Mouse (Mus musculus) cerebellum, postnatal 14 days (tissue): ENCODE results near the gene Reck.

ENCODE experiments used
- DNase-seq, 2 experiments: peaks; one replicate each; pipeline ENCODE4 v3.0.0; 2021; ENCODE audit warnings: mixed read lengths in 2 of 2

The Reck gene

GRCm38 (mm10) chr4:43970393-43971330 is 95.3 kb downstream of the Reck start:
- DNase-seq = no peak

- no peak for DNase-seq
Observed at GRCm38 (mm10) chr4:43971541-43972136, 96.3 kb downstream of the Reck start.

DNA sequence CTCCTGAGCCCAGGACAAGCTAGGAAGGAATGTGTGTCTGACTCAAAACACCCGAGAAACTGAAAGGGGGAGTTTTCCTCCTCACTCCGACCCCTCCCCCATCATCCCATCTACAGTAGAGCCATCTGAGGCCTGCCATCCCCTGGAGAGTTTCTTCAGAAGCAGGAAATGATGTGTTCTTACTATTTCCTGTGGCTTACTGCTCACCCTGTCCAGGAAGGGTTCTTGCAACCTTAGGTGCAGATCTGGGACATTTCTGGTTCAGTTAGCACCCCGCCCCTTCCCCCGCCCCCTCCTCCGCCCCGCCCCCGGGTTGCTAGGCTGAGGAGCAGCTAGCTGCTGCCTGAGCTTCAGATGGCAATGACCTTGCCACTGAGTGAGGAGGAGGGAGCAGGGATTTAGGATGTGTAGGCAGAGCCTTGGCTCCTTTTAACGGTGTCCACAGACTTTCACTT is 96.8 kb downstream of the Reck start:
- DNase-seq = no peak

DNA sequence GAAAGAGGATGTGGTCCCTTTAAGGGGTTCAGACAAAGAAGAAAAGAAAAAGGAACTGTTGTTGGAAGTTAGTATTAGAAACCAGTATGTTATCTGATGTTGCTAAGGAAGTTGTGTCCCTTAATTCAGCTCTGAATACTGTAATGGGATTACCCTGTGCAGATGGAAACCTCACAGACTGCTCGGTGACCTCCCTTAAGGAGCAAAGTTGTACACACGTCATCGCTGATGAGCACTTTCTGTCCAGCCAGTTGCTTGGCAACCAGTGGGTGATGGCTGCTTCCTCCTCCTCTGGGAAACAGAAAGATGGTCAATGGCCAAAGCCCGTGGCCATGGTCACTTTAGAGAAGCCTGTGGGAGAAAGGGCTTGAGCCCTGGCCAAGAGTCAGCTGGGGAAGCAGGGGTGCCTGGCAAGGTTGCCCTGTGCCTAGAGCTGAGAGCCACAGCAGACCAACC is 98.2 kb downstream of the Reck start:
- DNase-seq = peak; percentile 44 to 50

- no peak for DNase-seq
Observed at GRCm38 (mm10) chr4:43974914-43975616, 99.7 kb downstream of the Reck start.

GRCm38 (mm10) chr4:43976223-43976740 is 101.0 kb downstream of the Reck start:
- DNase-seq = no peak

GRCm38 (mm10) chr4:43978521-43979443 is 103.5 kb downstream of the Reck start:
- peak in 1 of 2 experiments; percentile 26 for DNase-seq

- peak; percentile 97 to 98 for DNase-seq
Observed at GRCm38 (mm10) chr4:43979746-43980145, 104.4 kb downstream of the Reck start.

GRCm38 (mm10) chr4:43980236-43980635 is 104.9 kb downstream of the Reck start:
- no peak for DNase-seq

GRCm38 (mm10) chr4:43980846-43981245 is 105.5 kb downstream of the Reck start:
- no peak for DNase-seq

- DNase-seq = no peak
Observed at GRCm38 (mm10) chr4:43981251-43981650, 105.9 kb downstream of the Reck start.

DNA sequence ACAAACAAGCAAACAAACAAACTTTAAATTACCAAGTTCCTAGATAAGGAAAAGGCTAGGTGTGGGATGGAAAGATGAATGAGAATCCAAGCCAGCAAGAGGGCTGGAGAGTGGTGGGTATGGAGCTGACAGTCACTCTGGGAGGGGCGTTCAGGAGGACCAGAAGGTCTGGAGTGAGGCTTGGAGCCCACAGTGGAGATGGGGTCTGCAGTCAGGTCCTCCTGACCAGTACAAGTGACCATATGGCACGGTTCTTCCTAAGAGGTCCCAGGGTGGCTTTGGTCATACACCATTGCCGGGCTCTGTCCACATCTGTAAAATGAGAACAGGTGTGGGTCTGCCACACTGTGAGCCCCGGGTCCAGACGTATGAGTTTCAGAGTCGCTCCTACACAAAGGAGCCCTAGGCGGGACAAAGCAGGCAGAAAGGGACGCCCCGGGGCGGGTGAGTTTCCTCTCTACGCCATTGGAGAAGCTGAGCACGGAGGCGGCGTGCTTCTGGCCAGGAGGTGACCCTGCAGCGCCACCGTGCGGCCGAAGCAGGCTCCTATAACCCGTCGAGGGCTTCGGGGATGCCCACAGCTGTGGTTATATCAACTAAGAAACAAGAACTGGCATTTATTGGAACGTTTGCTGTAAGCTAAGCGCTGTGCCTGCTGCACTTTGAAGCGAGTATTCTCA is 106.9 kb downstream of the Reck start:
- peak; percentile 95 to 97 for DNase-seq

- DNase-seq = no peak
Observed at GRCm38 (mm10) chr4:43983181-43983580, 107.9 kb downstream of the Reck start, which contains the start of gene Ccin. Gene Ccin (plus strand): TSS chr4:43983483.

DNA sequence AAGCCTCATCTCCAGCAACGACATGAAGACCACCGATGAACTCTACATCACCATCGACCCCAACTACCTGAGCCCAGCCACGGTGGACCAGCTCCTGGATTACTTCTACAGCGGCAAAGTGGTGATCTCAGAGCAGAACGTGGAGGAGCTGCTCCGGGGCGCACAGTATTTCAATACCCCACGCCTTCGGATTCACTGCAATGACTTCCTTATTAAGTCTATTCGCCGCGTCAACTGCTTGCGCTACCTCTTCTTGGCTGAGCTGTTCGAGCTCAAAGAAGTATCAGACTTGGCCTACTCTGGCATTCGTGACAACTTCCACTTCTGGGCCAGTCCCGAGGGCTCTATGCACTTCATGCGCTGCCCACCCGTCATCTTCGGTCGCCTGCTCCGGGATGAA is 108.4 kb downstream of the Reck start:
- no peak for DNase-seq

DNA sequence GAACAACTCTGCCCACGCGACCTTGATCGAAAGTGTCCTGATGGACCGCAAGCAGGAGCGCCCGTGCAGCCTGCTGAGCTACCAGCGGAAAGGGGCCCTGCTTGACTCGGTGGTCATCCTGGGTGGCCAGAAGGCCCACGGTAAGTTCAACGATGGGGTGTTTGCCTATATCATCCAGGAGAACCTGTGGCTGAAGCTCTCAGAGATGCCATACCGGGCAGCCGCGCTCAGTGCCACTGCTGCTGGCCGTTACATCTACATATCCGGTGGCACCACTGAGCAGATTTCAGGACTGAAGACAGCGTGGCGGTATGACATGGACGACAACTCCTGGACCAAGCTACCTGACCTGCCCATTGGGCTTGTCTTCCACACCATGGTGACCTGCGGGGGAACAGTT is 109.0 kb downstream of the Reck start:
- DNase-seq = no peak

DNA sequence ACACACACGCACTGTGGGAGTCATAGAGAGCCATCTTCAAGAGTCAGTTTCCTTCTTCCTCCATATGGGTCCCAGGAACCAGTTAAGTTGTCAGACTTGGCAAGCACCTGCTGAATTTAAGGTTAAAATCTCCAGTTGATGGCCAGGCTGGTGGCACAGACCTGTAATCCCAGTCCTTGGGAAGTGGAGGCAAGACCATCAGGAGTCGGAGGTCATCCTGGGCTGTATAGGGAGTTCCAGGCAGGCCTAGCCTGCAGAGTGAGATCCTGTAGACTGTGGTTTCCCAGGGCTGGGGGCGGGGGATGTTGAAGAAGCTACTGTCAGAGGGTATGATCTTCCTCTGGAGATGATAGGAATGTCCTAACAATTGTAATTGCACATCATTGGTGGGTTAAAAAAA is 113.6 kb downstream of the Reck start:
- DNase-seq = no peak

GRCm38 (mm10) chr4:43993072-43993471 is 117.7 kb downstream of the Reck start:
- no peak for DNase-seq

DNA sequence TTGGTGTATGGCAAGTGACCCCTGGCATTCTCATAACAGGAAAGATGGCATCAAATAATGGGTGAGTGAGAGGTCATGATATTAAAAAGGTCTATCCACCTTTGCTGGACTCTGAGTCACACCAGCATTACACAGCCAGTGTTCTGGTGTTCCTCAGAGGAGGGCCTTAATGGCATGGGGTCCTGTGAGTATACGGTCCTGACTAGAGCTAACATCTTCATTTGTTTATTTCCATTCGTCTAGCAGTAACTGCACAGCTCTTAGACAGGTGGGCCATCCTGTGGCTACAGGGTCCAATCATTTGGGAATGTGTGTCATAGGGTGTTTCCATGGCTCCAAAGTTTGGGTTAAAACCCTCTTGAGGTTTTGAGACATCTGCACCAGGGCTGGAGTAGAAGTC is 119.0 kb downstream of the Reck start:
- DNase-seq = no peak
